Comparison of ENCODE assay signal across 20 mouse cellular contexts in the genomic region with DNA sequence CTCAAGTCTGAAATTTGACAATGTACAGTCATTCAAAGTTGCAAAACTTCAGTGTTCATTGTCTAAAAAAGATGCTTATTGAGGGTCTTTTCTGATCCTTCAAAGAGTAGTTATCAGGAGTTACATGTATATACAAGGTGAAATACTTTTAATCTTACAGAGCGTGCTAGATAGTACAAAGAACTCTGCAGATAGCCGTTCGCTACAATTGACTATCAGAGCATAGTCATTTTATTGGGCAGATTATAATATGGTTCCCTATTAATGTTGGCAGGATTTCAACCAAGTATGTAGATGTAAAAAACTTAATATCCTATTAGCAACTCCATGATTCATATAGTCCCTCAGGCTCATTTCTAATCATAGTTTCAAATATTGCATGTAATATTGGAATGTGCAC.
DNase-seq lines count a peak whose midpoint lies in the region; ATAC-seq and TF ChIP-seq lines count a peak whose summit lies in the region.
"Had no signal": no experiment of that assay in that cellular context is flagged by ENCODE, and none has a peak within 500 bp of the region (broad histone marks: within the 10 kb centered on the region; RNA-seq: fewer than 3 reads in every experiment).

No protein-coding gene starts in this region.

- TF ChIP-seq EP300 in heart, adult 2 months (IDR thresholded peaks at IDR 0.05; ENCODE audit: insufficient read depth, low read depth, low read length): no peak
- TF ChIP-seq EP300 in MEL (IDR thresholded peaks at IDR 0.05; ENCODE audit: low read depth in 1 of 2, low read length in 2 of 2): peak; percentile 84 to 92; a peak in 3 of 4 replicates

- H3K9me3 ChIP-seq in heart, embryonic 11.5 days (replicated peaks; ENCODE audit: control insufficient read depth, low read length): no peaks in the 10 kb centered on the region
- H3K9me3 ChIP-seq in MEL (replicated peaks; ENCODE audit: insufficient read depth, low read length): no peaks in the 10 kb centered on the region
- H3K9me3 ChIP-seq: G1E had no signal

- no peaks in the 10 kb centered on the region for H3K79me2 ChIP-seq in heart, adult 2 months (replicated peaks; ENCODE audit: control insufficient read depth, insufficient read depth, low read length)
- no peaks in the 10 kb centered on the region for H3K79me2 ChIP-seq in MEL (ENCODE audit: control insufficient read depth, insufficient read depth, low read length, poor library complexity)

- TF ChIP-seq POLR2A in heart, adult 2 months (IDR thresholded peaks at IDR 0.05; ENCODE audit: insufficient read depth, low read depth, low read length): no peak
- TF ChIP-seq POLR2A in MEL (IDR thresholded peaks at IDR 0.05; ENCODE audit: control insufficient read depth in 1 of 2, insufficient read depth in 1 of 2, low read depth in 1 of 2, low read length in 2 of 2, poor library complexity in 1 of 2): no peak

- ATAC-seq in heart, embryonic 11.5 days (replicated peaks; ENCODE audit: insufficient number of reproducible peaks, low FRiP score, low TSS enrichment): no peak
- ATAC-seq: activated CD4-positive, CD25-positive, alpha-beta regulatory T cell, adult 4 months; CD4-positive, CD25-positive, alpha-beta regulatory T cell, adult 4 months; Patski had no signal

- H3K27me3 ChIP-seq in heart, adult 2 months (ENCODE audit: control insufficient read depth, insufficient read depth, low read length): no peaks in the 10 kb centered on the region
- H3K27me3 ChIP-seq in heart, embryonic 11.5 days (ENCODE audit: control insufficient read depth, insufficient read depth, low read length): no peaks in the 10 kb centered on the region
- no peaks in the 10 kb centered on the region for H3K27me3 ChIP-seq in MEL (ENCODE audit: control insufficient read depth in 1 of 2, insufficient read depth in 2 of 2, low read length in 2 of 2)
- H3K27me3 ChIP-seq: CH12.LX, Patski had no signal

- H3K4me2 ChIP-seq in heart, embryonic 11.5 days: no peak overlapping the region

- H3K4me1 ChIP-seq in heart, adult 2 months (ENCODE audit: control insufficient read depth, insufficient read depth, low read length): no peaks in the 10 kb centered on the region; the same call in 1 of the 2 replicates
- H3K4me1 ChIP-seq in heart, embryonic 11.5 days (ENCODE audit: control insufficient read depth, insufficient read depth, low read length): no peaks in the 10 kb centered on the region
- peaks cover 0 to 13% of the 10 kb centered on the region in 2 experiments; a peak in 2 of 4 replicates for H3K4me1 ChIP-seq in MEL (ENCODE audit: control insufficient read depth in 1 of 2, insufficient read depth in 2 of 2, low read length in 2 of 2)

- no peak for TF ChIP-seq CTCF in heart, adult 2 months (IDR thresholded peaks at IDR 0.05)
- no peak for TF ChIP-seq CTCF in MEL (IDR thresholded peaks at IDR 0.05 in 2 of 3, conservative IDR thresholded peaks at IDR 0.05 in 1 of 3; ENCODE audit: control insufficient read depth in 1 of 3, insufficient read depth in 1 of 3, low read depth in 2 of 3, low read length in 3 of 3, poor library complexity in 1 of 3, severe bottlenecking in 1 of 3)

- TF ChIP-seq RAD21 in MEL (IDR thresholded peaks at IDR 0.05; ENCODE audit: low read depth, low read length): no peak

- DNase-seq in heart, adult 2 months: no peak
- peak; percentile 48 for DNase-seq in MEL (ENCODE audit: low read depth, low spot score)
- no peak for DNase-seq in cerebellum, adult 11-12 months
- DNase-seq: adrenal gland, adult 2 months; adrenal gland, adult 8-10 months; adrenal gland, postnatal 10 days; adrenal gland, postnatal 14 days; adrenal gland, postnatal 25 days; adrenal gland, postnatal 36 days; B cell, adult 2 months; cerebellum, adult 11 months; cerebellum, adult 18-20 months; cerebellum, adult 2 months; cerebellum, adult 8-10 months had no signal

- 84% methylated on average over 3 of the region's 3 CpGs for WGBS in heart, adult 2 months
- WGBS in heart, embryonic 11.5 days (ENCODE audit: insufficient replicate concordance): 71% methylated on average over 3 of the region's 3 CpGs

- intact Hi-C loops in heart, adult 2 months (cut with DNase I): no loop called here

- no peak overlapping the region for H3K9ac ChIP-seq in heart, adult 2 months (ENCODE audit: low read depth, low read length)
- H3K9ac ChIP-seq in heart, embryonic 11.5 days (ENCODE audit: low read depth, low read length): no peak overlapping the region
- no peak overlapping the region for H3K9ac ChIP-seq in MEL (ENCODE audit: control insufficient read depth, low read depth, low read length, poor library complexity, severe bottlenecking)

- H3K4me3 ChIP-seq in heart, adult 2 months: no peak overlapping the region
- no peak overlapping the region for H3K4me3 ChIP-seq in heart, embryonic 11.5 days (ENCODE audit: low read depth, low read length)
- H3K4me3 ChIP-seq in MEL (ENCODE audit: control insufficient read depth in 1 of 2, insufficient read depth in 1 of 2, low read depth in 2 of 2, low read length in 2 of 2): no peak overlapping the region

- peak overlapping the region; percentile 4; the same call in 1 of the 2 replicates for H3K27ac ChIP-seq in heart, adult 2 months
- H3K27ac ChIP-seq in heart, embryonic 11.5 days (ENCODE audit: low read depth, low read length): no peak overlapping the region
- no peak overlapping the region for H3K27ac ChIP-seq in MEL (ENCODE audit: control insufficient read depth, low read depth, low read length)

- no peaks in the 10 kb centered on the region for H3K36me3 ChIP-seq in heart, adult 2 months (ENCODE audit: control insufficient read depth, insufficient read depth, low read length)
- no peaks in the 10 kb centered on the region for H3K36me3 ChIP-seq in heart, embryonic 11.5 days (ENCODE audit: control insufficient read depth, insufficient read depth, low read length)
- peaks cover 0 to 7% of the 10 kb centered on the region in 2 experiments; a peak in 2 of 4 replicates for H3K36me3 ChIP-seq in MEL (ENCODE audit: control insufficient read depth in 1 of 2, insufficient read depth in 2 of 2, low read length in 2 of 2)
- H3K36me3 ChIP-seq: G1E had no signal

TF ChIP-seq in MEL, 35 proteins besides CTCF, POLR2A, EP300 and RAD21:
- no peak for TF ChIP-seq MAZ (IDR thresholded peaks at IDR 0.05; ENCODE audit: low read depth, low read length)
- 0 out of 2 replicates have a peak, but pooled peaks have one; percentile 30 for TF ChIP-seq SIN3A (IDR thresholded peaks at IDR 0.05; ENCODE audit: low read length)
- TF ChIP-seq USF2 (IDR thresholded peaks at IDR 0.05; ENCODE audit: borderline replicate concordance in 1 of 2, insufficient read depth in 1 of 2, low read depth in 1 of 2, low read length in 2 of 2): no peak
- TF ChIP-seq MEF2A (IDR thresholded peaks at IDR 0.05; ENCODE audit: extremely low read depth, insufficient replicate concordance, low read depth, low read length, poor library complexity, severe bottlenecking): no peak
- no peak for TF ChIP-seq POLR2AphosphoS2 (IDR thresholded peaks at IDR 0.05; ENCODE audit: low read length)
- TF ChIP-seq CHD1 (IDR thresholded peaks at IDR 0.05; ENCODE audit: low read depth, low read length): no peak
- no peak for TF ChIP-seq TAL1 (IDR thresholded peaks at IDR 0.05; ENCODE audit: low read length)
- TF ChIP-seq GATA1 (IDR thresholded peaks at IDR 0.05; ENCODE audit: low read depth, low read length): peak; percentile 81
- TF ChIP-seq MAX (IDR thresholded peaks at IDR 0.05; ENCODE audit: low read length): no peak
- TF ChIP-seq SMC3 (IDR thresholded peaks at IDR 0.05; ENCODE audit: low read depth, low read length): no peak
- no peak for TF ChIP-seq ZNF384 (IDR thresholded peaks at IDR 0.05; ENCODE audit: low read depth, low read length)
- TF ChIP-seq ETS1 (IDR thresholded peaks at IDR 0.05; ENCODE audit: low read depth, low read length): no peak; the same call in 1 of the 2 replicates
- no peak for TF ChIP-seq E2F4 (IDR thresholded peaks at IDR 0.05; ENCODE audit: borderline replicate concordance, low read depth, low read length)
- peak; percentile 58; the same call in 1 of the 2 replicates for TF ChIP-seq TCF12 (IDR thresholded peaks at IDR 0.05; ENCODE audit: low read depth, low read length)
- peak; percentile 58; the same call in 1 of the 2 replicates for TF ChIP-seq RCOR1 (IDR thresholded peaks at IDR 0.05; ENCODE audit: low read depth, low read length)
- TF ChIP-seq JUND (IDR thresholded peaks at IDR 0.05; ENCODE audit: low read depth, low read length): no peak
- no peak for TF ChIP-seq NELFE (IDR thresholded peaks at IDR 0.05; ENCODE audit: low read depth, low read length)
- no peak for TF ChIP-seq POLR2AphosphoS5 (IDR thresholded peaks at IDR 0.05; ENCODE audit: borderline replicate concordance, low read depth, low read length)
TF ChIP-seq in MEL: peak in this region for 4.
